Mouse (Mus musculus): Measurements from ENCODE around the gene Dimt1.
"Not testable (repeated sequence)": the region's sequence is repeated elsewhere in the genome, so short reads cannot be mapped to it uniquely, and the experiment has no call there.

The Dimt1 gene

DNA sequence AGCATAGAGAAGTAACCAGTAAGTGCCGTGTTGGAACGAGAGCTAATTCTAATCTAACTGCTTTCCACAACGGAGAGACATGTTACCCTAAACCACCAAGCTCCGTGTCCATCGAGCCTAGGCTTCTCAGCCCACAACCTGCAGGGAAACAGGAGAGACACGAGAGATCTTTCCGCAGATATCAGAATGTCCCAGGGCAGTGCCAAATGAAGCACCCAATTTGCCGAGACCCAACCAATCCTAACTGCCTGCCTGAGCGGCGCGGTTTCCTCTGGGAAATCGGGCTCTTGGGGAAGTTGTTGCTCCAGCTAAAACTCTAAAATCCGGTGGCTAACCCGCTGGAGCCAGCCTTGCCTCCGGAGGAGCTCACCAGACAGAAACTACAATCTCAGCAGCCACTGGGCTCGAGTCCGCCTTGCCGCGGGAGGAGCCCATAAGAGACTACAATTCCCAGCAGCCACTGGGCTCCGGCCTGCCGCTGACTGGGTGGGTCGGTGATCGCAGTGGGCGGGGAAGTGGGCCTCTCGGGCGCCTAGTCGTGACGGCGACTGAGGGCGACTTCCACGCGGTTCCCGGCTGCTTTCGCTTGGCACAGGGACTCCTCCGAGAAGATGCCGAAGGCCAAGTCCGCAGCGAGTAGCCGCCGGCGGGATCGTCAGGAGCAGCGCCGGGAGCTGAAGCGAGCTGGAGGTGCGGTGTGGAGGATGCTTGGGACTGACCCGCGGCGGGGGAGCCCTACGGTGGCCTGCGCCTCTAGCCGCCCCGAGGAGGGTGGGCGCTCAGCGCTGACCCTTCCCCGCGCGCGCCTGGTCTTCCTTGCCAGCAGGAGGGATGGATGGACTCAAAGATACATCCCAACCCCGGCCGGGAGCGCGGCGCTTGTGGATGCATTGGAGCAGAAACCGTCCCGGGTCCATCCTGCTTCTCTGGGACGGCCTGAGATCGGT lies at the start of gene Dimt1:
Gene Dimt1, plus strand, starts transcription at position 534 of the 947 bp plus-strand sequence.
- ATAC-seq (ENCODE audit: insufficient number of reproducible peaks, low FRiP score, low TSS enrichment): peak; percentile 99

- no peak for ATAC-seq (ENCODE audit: insufficient number of reproducible peaks, low FRiP score, low TSS enrichment)
Measured at GRCm38 (mm10) chr13:106904637-106905036, 42.3 kb upstream of the Dimt1 start.

GRCm38 (mm10) chr13:106905154-106905553 lies 41.8 kb upstream of the Dimt1 start:
- not testable (repeated sequence) for ATAC-seq (ENCODE audit: insufficient number of reproducible peaks, low FRiP score, low TSS enrichment)

- peak; percentile 82 for ATAC-seq (ENCODE audit: insufficient number of reproducible peaks, low FRiP score, low TSS enrichment)
Measured at GRCm38 (mm10) chr13:106907273-106907672, 39.7 kb upstream of the Dimt1 start.

- ATAC-seq (ENCODE audit: insufficient number of reproducible peaks, low FRiP score, low TSS enrichment): no peak
Measured at GRCm38 (mm10) chr13:106910096-106910495, 36.8 kb upstream of the Dimt1 start.

DNA sequence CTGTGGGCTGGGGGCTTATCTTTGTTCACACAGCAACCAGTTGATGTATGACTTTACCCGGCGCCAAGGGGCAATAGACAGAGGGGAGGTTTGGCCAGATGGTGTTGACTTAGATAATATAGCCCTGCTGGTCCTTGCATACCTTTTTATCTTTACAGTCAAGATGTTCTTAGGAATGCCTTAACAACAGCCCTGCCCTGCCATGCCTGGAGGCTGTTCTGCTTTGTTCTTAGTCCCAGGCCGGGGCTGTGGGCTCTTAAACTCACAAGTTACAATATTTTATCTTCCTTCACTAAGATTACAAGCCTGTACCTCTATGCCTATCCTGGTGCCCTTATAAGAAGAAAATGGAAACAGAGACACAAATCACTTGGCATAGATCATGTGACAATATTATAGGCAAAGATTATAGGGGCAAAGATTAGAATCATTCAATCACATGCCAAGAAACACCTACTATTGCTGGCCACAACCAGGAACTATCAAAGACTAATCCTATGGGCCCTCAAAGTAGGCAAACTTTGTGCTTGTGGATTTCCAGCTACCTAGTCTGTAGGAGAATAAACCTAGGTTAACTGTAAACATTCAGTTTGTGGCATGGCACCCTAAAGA lies 33.7 kb upstream of the Dimt1 start:
- no peak for ATAC-seq (ENCODE audit: insufficient number of reproducible peaks, low FRiP score, low TSS enrichment)

DNA sequence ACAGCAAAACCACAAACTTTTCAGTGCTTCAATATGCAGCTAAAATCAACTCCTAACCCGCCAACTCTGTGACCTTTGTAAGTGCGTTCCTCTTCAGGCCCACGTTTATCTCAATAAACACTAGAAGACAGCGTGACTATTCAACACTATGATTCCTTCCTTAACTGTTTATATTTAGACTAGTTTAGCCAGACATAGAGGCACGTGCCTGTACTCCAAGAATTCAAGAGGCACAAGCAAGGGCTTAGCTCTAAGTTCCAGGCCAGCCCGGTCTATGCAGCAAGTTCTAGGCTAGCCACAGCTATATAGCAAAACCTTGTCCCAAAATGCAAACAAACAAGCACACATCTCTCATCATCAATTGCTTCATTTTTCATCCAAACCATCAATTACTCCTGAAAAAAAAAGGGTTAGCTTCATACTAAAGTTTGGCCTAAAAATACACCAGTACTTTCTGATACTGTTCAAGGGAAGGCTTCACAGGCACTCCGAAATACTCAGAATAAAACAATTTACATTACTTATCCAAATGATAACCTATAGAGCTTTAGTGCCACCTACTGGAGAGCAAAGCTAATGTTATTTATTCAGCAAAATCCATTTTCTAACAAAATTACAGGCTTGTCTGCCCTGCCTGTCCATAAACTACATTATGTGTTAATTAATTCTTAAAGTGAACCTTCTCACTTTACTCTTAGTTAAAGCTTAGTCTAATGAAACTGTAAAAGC lies 28.4 kb upstream of the Dimt1 start:
- ATAC-seq (ENCODE audit: insufficient number of reproducible peaks, low FRiP score, low TSS enrichment): no peak

GRCm38 (mm10) chr13:106925921-106926320 lies 21.0 kb upstream of the Dimt1 start:
- ATAC-seq (ENCODE audit: insufficient number of reproducible peaks, low FRiP score, low TSS enrichment): not testable (repeated sequence)

GRCm38 (mm10) chr13:106928296-106928695 lies 18.6 kb upstream of the Dimt1 start:
- no peak for ATAC-seq (ENCODE audit: insufficient number of reproducible peaks, low FRiP score, low TSS enrichment)

DNA sequence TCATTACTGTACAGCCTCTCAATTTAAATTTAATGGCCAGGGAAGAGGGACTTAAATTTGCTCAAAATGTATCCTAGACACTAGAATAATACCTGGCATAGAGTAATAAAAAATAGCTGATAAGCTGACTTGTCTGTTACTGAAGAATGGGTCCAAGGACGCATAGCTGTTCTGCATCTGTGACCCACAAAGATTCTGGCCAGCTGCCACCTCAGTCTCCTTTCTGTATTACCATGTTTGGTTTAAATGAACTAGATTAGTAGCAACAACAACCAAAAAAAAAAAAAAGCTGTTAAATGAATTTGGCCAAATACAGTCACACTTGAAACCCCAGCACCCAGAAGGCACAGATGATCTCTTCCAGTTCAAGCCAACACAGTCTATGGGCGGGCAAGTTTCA lies 17.7 kb upstream of the Dimt1 start:
- no peak for ATAC-seq (ENCODE audit: insufficient number of reproducible peaks, low FRiP score, low TSS enrichment)

- ATAC-seq (ENCODE audit: insufficient number of reproducible peaks, low FRiP score, low TSS enrichment): no peak
Measured at GRCm38 (mm10) chr13:106935871-106936255, 11.1 kb upstream of the Dimt1 start.

- ATAC-seq (ENCODE audit: insufficient number of reproducible peaks, low FRiP score, low TSS enrichment): peak; percentile 98
Measured at GRCm38 (mm10) chr13:106936256-106937137, 10.4 kb upstream of the Dimt1 start, which contains the start of gene Ipo11. Gene Ipo11 (minus strand): TSS chr13:106936958.

DNA sequence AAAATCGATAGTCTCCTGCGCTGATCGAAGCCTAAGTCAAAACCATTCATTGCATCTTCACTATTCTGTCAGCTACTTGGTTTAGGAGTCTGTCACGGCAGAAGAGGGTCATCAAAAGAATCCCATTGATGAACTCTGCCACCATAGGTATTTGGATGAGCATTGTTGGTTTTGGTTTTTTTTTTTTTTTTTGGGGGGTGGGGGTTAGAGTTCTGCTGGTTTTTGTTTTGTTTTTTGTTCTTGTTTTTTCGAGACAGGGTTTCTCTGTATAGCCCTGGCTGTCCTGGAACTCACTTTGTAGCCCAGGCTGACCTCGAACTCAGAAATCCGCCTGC lies 9.8 kb upstream of the Dimt1 start:
- no peak for ATAC-seq (ENCODE audit: insufficient number of reproducible peaks, low FRiP score, low TSS enrichment)

DNA sequence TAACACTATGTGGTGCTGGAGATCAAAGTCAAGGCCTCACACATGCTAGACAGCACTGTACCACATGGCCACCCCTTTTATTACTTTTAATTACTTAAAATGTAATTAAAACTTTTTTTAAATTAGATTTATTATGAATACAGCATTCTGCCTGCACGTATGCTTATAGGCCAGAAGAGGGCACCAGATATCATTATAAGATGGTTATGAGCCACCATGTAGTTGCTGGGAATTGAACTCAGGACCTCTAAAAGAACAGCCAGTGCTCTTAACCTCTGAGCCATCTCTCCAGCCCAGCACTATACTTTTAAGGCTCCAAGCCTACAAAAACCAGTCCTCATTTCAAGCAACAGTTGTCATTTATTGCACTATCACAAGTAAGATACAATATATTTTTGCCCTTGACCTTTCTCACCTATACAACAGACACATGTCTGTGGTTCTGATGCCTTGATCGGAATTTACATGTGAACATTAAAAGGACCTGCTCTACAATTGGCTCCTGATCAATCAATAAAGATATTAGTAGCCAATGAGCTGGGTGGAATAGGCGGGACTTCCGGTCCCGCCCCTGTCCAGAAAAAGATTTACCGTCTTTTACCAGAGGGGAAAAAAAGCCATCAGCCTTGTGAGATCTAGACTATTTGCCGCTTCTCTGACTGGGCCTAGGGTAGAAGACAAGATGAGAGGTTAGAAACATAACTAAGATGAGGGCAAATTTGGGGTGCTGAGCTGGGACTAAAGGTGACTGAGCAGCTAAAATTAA lies 5.5 kb upstream of the Dimt1 start:
- ATAC-seq (ENCODE audit: insufficient number of reproducible peaks, low FRiP score, low TSS enrichment): no peak

GRCm38 (mm10) chr13:106942721-106943120 lies 4.2 kb upstream of the Dimt1 start:
- ATAC-seq (ENCODE audit: insufficient number of reproducible peaks, low FRiP score, low TSS enrichment): no peak

DNA sequence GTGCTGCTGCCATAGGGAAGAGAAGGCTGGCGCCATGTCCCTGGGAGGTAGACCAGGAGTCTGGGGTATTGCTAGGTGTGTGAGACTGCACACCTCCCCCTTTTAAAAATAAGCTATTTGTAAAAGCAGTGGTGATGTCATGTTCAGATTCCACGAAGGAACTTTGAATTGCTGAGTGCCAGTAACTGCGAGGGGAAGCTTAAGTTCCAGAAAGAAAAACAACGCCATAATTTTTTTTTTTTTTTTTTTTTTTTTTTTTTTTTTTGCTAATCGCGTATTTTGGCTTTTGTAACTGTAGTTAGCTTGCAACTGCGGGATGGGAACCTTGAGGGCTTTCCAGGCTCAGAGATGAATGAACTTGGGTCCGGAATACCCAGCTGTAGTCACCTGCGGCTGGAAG lies 1.4 kb upstream of the Dimt1 start:
- ATAC-seq (ENCODE audit: insufficient number of reproducible peaks, low FRiP score, low TSS enrichment): no peak

- ATAC-seq (ENCODE audit: insufficient number of reproducible peaks, low FRiP score, low TSS enrichment): no peak
Measured at GRCm38 (mm10) chr13:106947583-106947982, 656 bp downstream of the Dimt1 start.

DNA sequence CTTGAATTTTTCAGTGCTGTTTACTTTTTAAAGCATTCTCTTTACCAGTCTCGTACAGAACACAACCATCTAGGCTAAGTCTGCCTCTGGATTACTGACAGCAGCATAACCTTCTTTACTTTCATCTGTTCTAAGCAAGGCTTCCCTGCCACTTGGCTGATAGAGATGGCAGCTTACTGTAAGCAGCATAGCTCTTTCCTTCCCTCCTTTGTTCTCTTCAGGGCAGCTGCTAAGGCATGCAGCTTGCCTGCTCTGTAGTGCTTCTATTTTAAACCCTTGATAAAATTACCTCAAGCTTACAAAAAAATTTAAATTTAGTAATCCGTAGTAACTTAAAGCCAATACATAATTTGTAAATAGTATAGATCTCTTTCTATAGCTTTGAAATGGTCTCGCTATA lies 8.0 kb downstream of the Dimt1 start:
- no peak for ATAC-seq (ENCODE audit: insufficient number of reproducible peaks, low FRiP score, low TSS enrichment)

DNA sequence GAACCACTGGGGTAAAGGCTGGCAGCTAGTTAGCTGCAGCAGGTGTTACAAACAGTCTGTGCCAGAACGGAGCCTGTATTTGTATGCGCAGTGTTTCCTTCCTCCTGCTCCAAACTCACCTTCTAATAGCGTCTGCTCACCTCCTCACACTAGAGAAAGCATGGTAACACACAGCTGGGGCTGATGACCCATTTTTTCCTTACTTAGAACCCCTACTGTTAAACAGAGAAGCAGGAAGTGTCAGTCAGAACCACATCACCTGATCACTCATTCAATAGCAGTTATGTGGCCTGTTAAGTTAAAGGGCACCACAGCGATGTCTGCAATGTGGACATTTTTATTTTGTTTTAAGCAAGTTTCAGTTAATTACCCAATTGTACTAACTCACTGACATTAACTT lies 10.6 kb downstream of the Dimt1 start:
- ATAC-seq (ENCODE audit: insufficient number of reproducible peaks, low FRiP score, low TSS enrichment): no peak
